Mouse (Mus musculus): ENCODE measurements around the gene Plekhg6. TPM values are rescaled to one million over a fixed set of nuclear protein-coding genes. Genes with fewer than 3 reads are reported as not detected.

The Plekhg6 gene
- polyA plus RNA-seq, 1 experiment from 2014 or later: 0.05 TPM

GRCm38 (mm10) chr6:125410551-125410950 lies 30.0 kb upstream of the Plekhg6 start:
- Histone ChIP-seq H3K36me3 (ENCODE audit: control insufficient read depth, insufficient read depth, low read length) (no peaks in the 10 kb centered on the region), H3K27me3 (ENCODE audit: control insufficient read depth, insufficient read depth, low read length) (no peaks in the 10 kb centered on the region), H3K27ac (replicated peaks in 1 of 2; ENCODE audit: control insufficient read depth in 1 of 2, insufficient read depth in 1 of 2, low read depth in 2 of 2, low read length in 2 of 2) (no peak overlapping the region), H3K4me3 (ENCODE audit: control insufficient read depth in 1 of 2, insufficient read depth in 1 of 2, low read depth in 1 of 2, low read length in 2 of 2) (no peak overlapping the region), H3K9me3 (ENCODE audit: control insufficient read depth, low read length) (no peaks in the 10 kb centered on the region), H3K9ac (ENCODE audit: low read length) (no peak overlapping the region), H3K4me1 (ENCODE audit: control insufficient read depth in 2 of 2, insufficient read depth in 2 of 2, low read length in 2 of 2) (no peaks in the 10 kb centered on the region), H3K4me2 (ENCODE audit: low read length) (no peak overlapping the region)
- 62% methylated on average over 11 of the region's 11 CpGs for WGBS
- ATAC-seq (ENCODE audit: insufficient number of reproducible peaks, insufficient read depth, low FRiP score, low read depth): no peak

- Histone ChIP-seq H3K9ac (ENCODE audit: low read length) (no peak overlapping the region), H3K4me3 (ENCODE audit: control insufficient read depth in 1 of 2, insufficient read depth in 1 of 2, low read depth in 1 of 2, low read length in 2 of 2) (no peak overlapping the region), H3K36me3 (ENCODE audit: control insufficient read depth, insufficient read depth, low read length) (no peaks in the 10 kb centered on the region), H3K27me3 (ENCODE audit: control insufficient read depth, insufficient read depth, low read length) (no peaks in the 10 kb centered on the region), H3K4me1 (ENCODE audit: control insufficient read depth in 2 of 2, insufficient read depth in 2 of 2, low read length in 2 of 2) (no peaks in the 10 kb centered on the region), H3K4me2 (ENCODE audit: low read length) (no peak overlapping the region), H3K9me3 (ENCODE audit: control insufficient read depth, low read length) (no peaks in the 10 kb centered on the region), H3K27ac (replicated peaks in 1 of 2; ENCODE audit: control insufficient read depth in 1 of 2, insufficient read depth in 1 of 2, low read depth in 2 of 2, low read length in 2 of 2) (no peak overlapping the region)
- no peak for ATAC-seq (ENCODE audit: insufficient number of reproducible peaks, insufficient read depth, low FRiP score, low read depth)
- 87% methylated on average over 10 of the region's 10 CpGs for WGBS
These were observed 27.1 kb upstream of the Plekhg6 start for GRCm38 (mm10) chr6:125407657-125408056.

GRCm38 (mm10) chr6:125407224-125407623 lies 26.6 kb upstream of the Plekhg6 start:
- no peak overlapping the region for H3K27ac ChIP-seq (replicated peaks in 1 of 2; ENCODE audit: control insufficient read depth in 1 of 2, insufficient read depth in 1 of 2, low read depth in 2 of 2, low read length in 2 of 2)
- 74% methylated on average over 7 of the region's 7 CpGs for WGBS
- H3K9ac ChIP-seq (ENCODE audit: low read length): no peak overlapping the region
- H3K4me1 ChIP-seq (ENCODE audit: control insufficient read depth in 2 of 2, insufficient read depth in 2 of 2, low read length in 2 of 2): no peaks in the 10 kb centered on the region
- ATAC-seq (ENCODE audit: insufficient number of reproducible peaks, insufficient read depth, low FRiP score, low read depth): no peak
- H3K4me3 ChIP-seq (ENCODE audit: control insufficient read depth in 1 of 2, insufficient read depth in 1 of 2, low read depth in 1 of 2, low read length in 2 of 2): no peak overlapping the region
- no peaks in the 10 kb centered on the region for H3K36me3 ChIP-seq (ENCODE audit: control insufficient read depth, insufficient read depth, low read length)
- no peak overlapping the region for H3K4me2 ChIP-seq (ENCODE audit: low read length)
- H3K27me3 ChIP-seq (ENCODE audit: control insufficient read depth, insufficient read depth, low read length): no peaks in the 10 kb centered on the region
- no peaks in the 10 kb centered on the region for H3K9me3 ChIP-seq (ENCODE audit: control insufficient read depth, low read length)

GRCm38 (mm10) chr6:125405461-125406382 lies 25.1 kb upstream of the Plekhg6 start:
- ATAC-seq (ENCODE audit: insufficient number of reproducible peaks, insufficient read depth, low FRiP score, low read depth): no peak
- Histone ChIP-seq H3K4me3 (ENCODE audit: control insufficient read depth in 1 of 2, insufficient read depth in 1 of 2, low read depth in 1 of 2, low read length in 2 of 2) (no peak overlapping the region), H3K27ac (replicated peaks in 1 of 2; ENCODE audit: control insufficient read depth in 1 of 2, insufficient read depth in 1 of 2, low read depth in 2 of 2, low read length in 2 of 2) (no peak overlapping the region), H3K9ac (ENCODE audit: low read length) (no peak overlapping the region), H3K4me1 (ENCODE audit: control insufficient read depth in 2 of 2, insufficient read depth in 2 of 2, low read length in 2 of 2) (no peaks in the 10 kb centered on the region), H3K9me3 (ENCODE audit: control insufficient read depth, low read length) (no peaks in the 10 kb centered on the region), H3K4me2 (ENCODE audit: low read length) (no peak overlapping the region), H3K27me3 (ENCODE audit: control insufficient read depth, insufficient read depth, low read length) (no peaks in the 10 kb centered on the region), H3K36me3 (ENCODE audit: control insufficient read depth, insufficient read depth, low read length) (no peaks in the 10 kb centered on the region)
- 46% methylated on average over 14 of the region's 14 CpGs for WGBS

- Histone ChIP-seq H3K36me3 (ENCODE audit: control insufficient read depth, insufficient read depth, low read length) (no peaks in the 10 kb centered on the region), H3K4me2 (ENCODE audit: low read length) (no peak overlapping the region), H3K9ac (ENCODE audit: low read length) (no peak overlapping the region), H3K27me3 (ENCODE audit: control insufficient read depth, insufficient read depth, low read length) (no peaks in the 10 kb centered on the region), H3K27ac (replicated peaks in 1 of 2; ENCODE audit: control insufficient read depth in 1 of 2, insufficient read depth in 1 of 2, low read depth in 2 of 2, low read length in 2 of 2) (no peak overlapping the region), H3K4me3 (ENCODE audit: control insufficient read depth in 1 of 2, insufficient read depth in 1 of 2, low read depth in 1 of 2, low read length in 2 of 2) (no peak overlapping the region), H3K9me3 (ENCODE audit: control insufficient read depth, low read length) (no peaks in the 10 kb centered on the region), H3K4me1 (ENCODE audit: control insufficient read depth in 2 of 2, insufficient read depth in 2 of 2, low read length in 2 of 2) (no peaks in the 10 kb centered on the region)
- 69% methylated on average over 5 of the region's 5 CpGs for WGBS
- no peak for ATAC-seq (ENCODE audit: insufficient number of reproducible peaks, insufficient read depth, low FRiP score, low read depth)
These were observed 9.3 kb upstream of the Plekhg6 start for GRCm38 (mm10) chr6:125389853-125390252.

GRCm38 (mm10) chr6:125386080-125386479 lies 5.5 kb upstream of the Plekhg6 start:
- 63% methylated on average over 6 of the region's 6 CpGs for WGBS
- H3K27me3 ChIP-seq (ENCODE audit: control insufficient read depth, insufficient read depth, low read length): peaks cover 22% of the 10 kb centered on the region
- no peak for ATAC-seq (ENCODE audit: insufficient number of reproducible peaks, insufficient read depth, low FRiP score, low read depth)

GRCm38 (mm10) chr6:125385066-125385974 lies 4.7 kb upstream of the Plekhg6 start:
- Histone ChIP-seq H3K4me2 (ENCODE audit: low read length) (no peak overlapping the region), H3K9ac (ENCODE audit: low read length) (no peak overlapping the region), H3K9me3 (ENCODE audit: control insufficient read depth, low read length) (no peaks in the 10 kb centered on the region), H3K36me3 (ENCODE audit: control insufficient read depth, insufficient read depth, low read length) (no peaks in the 10 kb centered on the region), H3K4me3 (ENCODE audit: control insufficient read depth in 1 of 2, insufficient read depth in 1 of 2, low read depth in 1 of 2, low read length in 2 of 2) (no peak overlapping the region), H3K27ac (replicated peaks in 1 of 2; ENCODE audit: control insufficient read depth in 1 of 2, insufficient read depth in 1 of 2, low read depth in 2 of 2, low read length in 2 of 2) (no peak overlapping the region), H3K4me1 (ENCODE audit: control insufficient read depth in 2 of 2, insufficient read depth in 2 of 2, low read length in 2 of 2) (peaks cover 2 to 3% of the 10 kb centered on the region in 2 experiments), H3K27me3 (ENCODE audit: control insufficient read depth, insufficient read depth, low read length) (peaks cover 30% of the 10 kb centered on the region)
- no peak for ATAC-seq (ENCODE audit: insufficient number of reproducible peaks, insufficient read depth, low FRiP score, low read depth)
- 59% methylated on average over 11 of the region's 11 CpGs for whole genome bisulfite sequencing

More at GRCm38 (mm10) chr6:125386080-125386479, 5.5 kb upstream of the Plekhg6 start:
- no peak overlapping the region for H3K4me2 ChIP-seq (ENCODE audit: low read length)
- no peak overlapping the region for H3K4me3 ChIP-seq (ENCODE audit: control insufficient read depth in 1 of 2, insufficient read depth in 1 of 2, low read depth in 1 of 2, low read length in 2 of 2)
- H3K9me3 ChIP-seq (ENCODE audit: control insufficient read depth, low read length): no peaks in the 10 kb centered on the region
- peaks cover 0 to 2% of the 10 kb centered on the region in 2 experiments; a peak in 1 of 4 replicates for H3K4me1 ChIP-seq (ENCODE audit: control insufficient read depth in 2 of 2, insufficient read depth in 2 of 2, low read length in 2 of 2)
- no peaks in the 10 kb centered on the region for H3K36me3 ChIP-seq (ENCODE audit: control insufficient read depth, insufficient read depth, low read length)
- H3K27ac ChIP-seq (replicated peaks in 1 of 2; ENCODE audit: control insufficient read depth in 1 of 2, insufficient read depth in 1 of 2, low read depth in 2 of 2, low read length in 2 of 2): no peak overlapping the region
- H3K9ac ChIP-seq (ENCODE audit: low read length): no peak overlapping the region
